Mouse (Mus musculus) layer of hippocampus, postnatal 36 days (tissue): ENCODE measurements around the gene Pm20d1. TPM values are rescaled to one million over a fixed set of nuclear protein-coding genes. Genes with fewer than 3 reads are reported as not detected.
A peak's percentile ranks its signal among the peaks of the same experiment; 100 is the strongest.

ENCODE experiments used
- DNase-seq, 2 experiments: peaks; one replicate each; pipeline ENCODE4 v3.0.0; 2022
- total RNA-seq, 2 experiments: library from RNA; stranded (reverse); gene quantifications; 2 replicates each; pipeline ENCODE4 v1.2.3; 2021

The Pm20d1 gene
- 1 to 10 TPM; 1.8 to 2.2 TPM for total RNA-seq

- DNase-seq, result peak in 1 of 2 experiments; percentile 9
Measured at GRCm38 (mm10) chr1:131797202-131797909, at the start of gene Pm20d1. TSS of gene Pm20d1 (plus strand) at chr1:131797381.

GRCm38 (mm10) chr1:131747761-131748160 lies 49.4 kb upstream of the Pm20d1 start:
- no peak for DNase-seq

- DNase-seq, result no peak
Measured at GRCm38 (mm10) chr1:131748636-131749035, 48.5 kb upstream of the Pm20d1 start.

- no peak for DNase-seq
Measured at GRCm38 (mm10) chr1:131749706-131750545, 47.3 kb upstream of the Pm20d1 start.

GRCm38 (mm10) chr1:131751181-131751890 lies 45.8 kb upstream of the Pm20d1 start:
- DNase-seq, result no peak

GRCm38 (mm10) chr1:131751891-131752311 lies 45.3 kb upstream of the Pm20d1 start:
- peak in 1 of 2 experiments; percentile 16 for DNase-seq

GRCm38 (mm10) chr1:131754212-131754829 lies 42.9 kb upstream of the Pm20d1 start:
- no peak for DNase-seq

- DNase-seq, result peak in 1 of 2 experiments; percentile 17
Measured at GRCm38 (mm10) chr1:131754916-131755315, 42.3 kb upstream of the Pm20d1 start.

GRCm38 (mm10) chr1:131757211-131757610 lies 40.0 kb upstream of the Pm20d1 start:
- no peak for DNase-seq

GRCm38 (mm10) chr1:131758796-131759195 lies 38.4 kb upstream of the Pm20d1 start:
- no peak for DNase-seq

GRCm38 (mm10) chr1:131759667-131760427 lies 37.3 kb upstream of the Pm20d1 start:
- no peak for DNase-seq

GRCm38 (mm10) chr1:131760428-131760820 lies 36.8 kb upstream of the Pm20d1 start:
- DNase-seq, result no peak

GRCm38 (mm10) chr1:131761079-131761831 lies 35.9 kb upstream of the Pm20d1 start:
- DNase-seq, result no peak

GRCm38 (mm10) chr1:131763683-131764082 lies 33.5 kb upstream of the Pm20d1 start:
- DNase-seq, result no peak

GRCm38 (mm10) chr1:131764581-131765338 lies 32.4 kb upstream of the Pm20d1 start:
- DNase-seq, result no peak

GRCm38 (mm10) chr1:131765357-131766001 lies 31.7 kb upstream of the Pm20d1 start:
- peak; percentile 78 to 85 for DNase-seq

- DNase-seq, result no peak
Measured at GRCm38 (mm10) chr1:131769296-131769695, 27.9 kb upstream of the Pm20d1 start.

- peak; percentile 77 to 80 for DNase-seq
Measured at GRCm38 (mm10) chr1:131770656-131771055, 26.5 kb upstream of the Pm20d1 start.

- DNase-seq, result no peak
Measured at GRCm38 (mm10) chr1:131771440-131771839, 25.7 kb upstream of the Pm20d1 start.

GRCm38 (mm10) chr1:131794591-131794990 lies 2.6 kb upstream of the Pm20d1 start:
- no peak for DNase-seq
